Mouse (Mus musculus) midbrain, postnatal 0 days (tissue): ENCODE results near the gene Tmem143. TPM values are rescaled to one million over a fixed set of nuclear protein-coding genes. Genes with fewer than 3 reads are reported as not detected.
A peak's percentile ranks its signal among the peaks of the same experiment; 100 is the strongest.
"Not testable (repeated sequence)": the region's sequence is repeated elsewhere in the genome, so short reads cannot be mapped to it uniquely, and the experiment has no call there.

ENCODE experiments used
- ATAC-seq: fragments of 200-750 bp; cut with Nextera tagmentation; 2 replicates; pipeline ENCODE4 v1.8.0; 2017; ENCODE audit warnings: moderate number of reproducible peaks, mild to moderate bottlenecking, moderate TSS enrichment, moderate library complexity; ENCODE audit not compliant: low FRiP score
- DNase-seq: peaks from one replicate; pipeline ENCODE4 v3.0.0-alpha.2; 2015; ENCODE audit warnings: low spot score
- H3K27ac ChIP-seq: fragments of 300-500 bp; sonication (generic); 2 replicates; pipeline ENCODE4 v1.5.1; 2014; ENCODE audit warnings: low read depth, mild to moderate bottlenecking, low read length, mixed read lengths
- H3K27me3 ChIP-seq: fragments of 300-500 bp; sonication (generic); 2 replicates; pipeline ENCODE4 v1.6.1; 2014; ENCODE audit warnings: low read length, control low read depth, mixed read lengths; ENCODE audit not compliant: insufficient read depth
- H3K36me3 ChIP-seq: fragments of 300-500 bp; sonication (generic); 2 replicates; pipeline ENCODE4 v1.6.1; 2014; ENCODE audit warnings: low read length, control low read depth, mixed read lengths; ENCODE audit not compliant: insufficient read depth
- H3K4me1 ChIP-seq: fragments of 300-500 bp; sonication (generic); 2 replicates; pipeline ENCODE4 v1.6.1; 2014; ENCODE audit warnings: mild to moderate bottlenecking, control low read depth, antibody characterized with exemption, low read length, mixed read lengths; ENCODE audit not compliant: insufficient read depth
- H3K4me2 ChIP-seq: fragments of 300-500 bp; sonication (generic); 2 replicates; pipeline ENCODE4 v1.6.1; 2014; ENCODE audit warnings: low read depth, mild to moderate bottlenecking, low read length, mixed read lengths; ENCODE audit not compliant: poor library complexity, severe bottlenecking
- H3K4me3 ChIP-seq: fragments of 300-500 bp; sonication (generic); 2 replicates; pipeline ENCODE4 v1.5.1; 2014; ENCODE audit warnings: low read depth, mild to moderate bottlenecking, low read length, moderate library complexity
- H3K9ac ChIP-seq: fragments of 300-500 bp; sonication (generic); replicated peaks from 2 replicates; pipeline ENCODE4 v1.6.1; 2014; ENCODE audit warnings: mild to moderate bottlenecking, low read length, moderate library complexity, mixed read lengths; ENCODE audit not compliant: poor library complexity, severe bottlenecking
- H3K9me3 ChIP-seq: fragments of 300-500 bp; sonication (generic); 2 replicates; pipeline ENCODE4 v1.6.1; 2016; ENCODE audit warnings: low read length, control low read depth
- CTCF ChIP-seq: IDR thresholded peaks from 2 replicates; pipeline ENCODE4 v1.5.1; 2016; ENCODE audit warnings: antibody characterized with exemption, mild to moderate bottlenecking
- WGBS: fragments of 180-500 bp; shearing (Covaris S2); extraction: QIAGEN DNeasy Blood & Tissue Kit; methylation state at CpG from one replicate; pipeline ENCODE4 v1.1.7; 2014; 5-methylcytosine and 5-hydroxymethylcytosine counted together
- polyA plus RNA-seq: library from polyadenylated mRNA; unstranded; fragments of >200 nt; fragmentation: Nextera tagmentation; extraction: Ambion mirVana; gene quantifications from 2 replicates; pipeline ENCODE4 v1.2.1, GENCODE M21; 2015
- total RNA-seq: library from RNA; depleted of rRNA; stranded (reverse); fragments of >200 nt; gene quantifications from 2 replicates; pipeline ENCODE4 v1.2.3, GENCODE M21; 2014; rRNA removed

The Tmem143 gene
- total and polyA plus RNA-seq, 2 experiments from 2014 or later: 5.6 to 41.6 TPM

DNA sequence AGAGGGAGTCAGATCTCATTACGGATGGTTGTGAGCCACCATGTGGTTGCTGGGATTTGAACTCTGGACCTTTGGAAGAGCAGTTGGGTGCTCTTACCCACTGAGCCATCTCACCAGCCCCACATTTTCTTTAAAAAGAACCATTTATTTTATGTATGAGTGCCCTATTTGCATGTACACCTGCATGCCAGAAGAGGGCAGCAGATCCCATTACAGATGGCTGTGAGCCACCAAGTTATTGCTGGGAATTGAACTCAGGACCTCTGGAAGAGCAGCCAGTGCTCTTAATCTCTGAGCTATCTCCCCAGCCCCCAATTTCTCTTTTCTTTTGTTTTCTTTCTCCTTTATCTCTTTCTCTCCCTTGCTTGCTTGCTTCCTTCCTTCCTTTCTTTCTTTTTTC, 46.5 kb downstream of the Tmem143 start:
- H3K9me3 ChIP-seq, H3K36me3 ChIP-seq, DNase-seq, H3K4me3 ChIP-seq, H3K4me1 ChIP-seq, ATAC-seq, H3K9ac ChIP-seq, H3K27ac ChIP-seq, H3K27me3 ChIP-seq, H3K4me2 ChIP-seq: not testable (repeated sequence)
- 50% methylated on average over 1 of the region's 1 CpGs for WGBS
- peak; percentile 54 for TF ChIP-seq CTCF

DNA sequence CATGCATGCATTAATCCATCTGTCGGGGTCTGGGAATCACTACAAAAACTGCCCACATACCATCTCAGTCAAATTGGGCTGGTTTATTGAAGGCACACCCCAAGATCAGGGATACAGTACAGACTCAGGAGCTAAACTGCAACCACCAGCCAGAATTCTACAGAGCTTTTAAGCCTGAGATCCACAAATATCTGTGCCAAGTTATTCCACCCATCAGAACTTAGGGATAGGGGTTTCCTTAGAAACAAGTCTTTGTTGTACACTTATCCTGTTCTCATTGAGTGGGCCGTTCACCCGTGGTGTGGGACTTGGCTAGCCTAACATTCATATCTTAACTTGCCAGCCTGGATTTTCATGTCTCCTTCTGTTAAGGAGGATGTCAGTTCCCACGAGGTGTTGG, 52.3 kb downstream of the Tmem143 start:
- no peak overlapping the region for H3K4me3 ChIP-seq
- WGBS: 72% methylated on average over 4 of the region's 4 CpGs

DNA sequence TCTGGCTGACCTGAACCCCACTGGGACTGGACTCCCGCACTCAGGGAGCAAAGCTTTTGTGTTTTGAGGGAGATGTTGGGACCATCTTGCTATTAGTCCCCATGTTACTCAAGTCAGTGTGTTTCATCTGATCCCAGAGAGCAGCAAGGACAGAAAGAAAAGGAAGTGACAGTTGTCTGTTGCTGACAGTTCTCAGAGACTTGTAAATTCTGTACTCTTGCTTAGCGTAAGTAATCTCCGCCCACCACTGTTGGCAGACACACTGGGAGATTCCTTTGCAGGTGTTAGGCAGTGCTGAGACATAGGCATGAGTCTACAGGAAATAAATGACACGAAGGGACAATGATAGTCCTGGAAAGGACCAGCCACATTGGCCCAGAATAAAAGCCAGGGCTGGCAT, 59.9 kb downstream of the Tmem143 start:
- no peaks in the 10 kb centered on the region for H3K4me1 ChIP-seq
- no peak for TF ChIP-seq CTCF
- H3K27me3 ChIP-seq: no peaks in the 10 kb centered on the region
- H3K27ac ChIP-seq: no peak overlapping the region
- no peaks in the 10 kb centered on the region for H3K36me3 ChIP-seq
- no peak overlapping the region for H3K4me2 ChIP-seq
- H3K9ac ChIP-seq: no peak overlapping the region
- H3K9me3 ChIP-seq: no peaks in the 10 kb centered on the region
- no peak overlapping the region for H3K4me3 ChIP-seq
- DNase-seq (no peak), ATAC-seq (no peak)
- WGBS: 68% methylated on average over 4 of the region's 4 CpGs

More for the DNA sequence above, 52.3 kb downstream of the Tmem143 start:
- ATAC-seq: no peak
- Histone ChIP-seq H3K9ac (no peak overlapping the region), H3K9me3 (no peaks in the 10 kb centered on the region), H3K4me2 (no peak overlapping the region), H3K27me3 (no peaks in the 10 kb centered on the region), H3K36me3 (no peaks in the 10 kb centered on the region), H3K27ac (no peak overlapping the region), H3K4me1 (no peaks in the 10 kb centered on the region)
- TF ChIP-seq CTCF: no peak
- no peak for DNase-seq

Other genes starting within 250 kb of the Tmem143 start
- 0.99 TPM in 1 of 2 replicates, not detected in the other for gene Fut2, start 230.5 kb upstream of the Tmem143 start, total RNA-seq
- gene Fut2, start 230.5 kb upstream of the Tmem143 start, polyA plus RNA-seq: 0.27 and 0.29 TPM in 2 replicates
- 1.3 and 1.4 TPM in 2 replicates for gene Ntn5, start 212.9 kb upstream of the Tmem143 start, total RNA-seq
- gene Ntn5, start 212.9 kb upstream of the Tmem143 start, polyA plus RNA-seq: 0.37 and 0.73 TPM in 2 replicates
- 0.28 and 1.0 TPM in 2 replicates for gene Sec1, start 202.5 kb upstream of the Tmem143 start, total RNA-seq
- gene Sec1, start 202.5 kb upstream of the Tmem143 start, polyA plus RNA-seq: 0.37 and 0.79 TPM in 2 replicates
- 118 and 130 TPM in 2 replicates for gene Car11, start 197.1 kb upstream of the Tmem143 start, total RNA-seq
- 107 and 114 TPM in 2 replicates for gene Car11, start 197.1 kb upstream of the Tmem143 start, polyA plus RNA-seq
- gene Dbp, start 191.9 kb upstream of the Tmem143 start, total RNA-seq: 8.4 and 9.6 TPM in 2 replicates
- 4.6 and 4.8 TPM in 2 replicates for gene Dbp, start 191.9 kb upstream of the Tmem143 start, polyA plus RNA-seq
- gene Rpl18, start 181.5 kb upstream of the Tmem143 start, total RNA-seq: 801 and 989 TPM in 2 replicates
- gene Rpl18, start 181.5 kb upstream of the Tmem143 start, polyA plus RNA-seq: 473 and 492 TPM in 2 replicates
- 22.4 and 23.5 TPM in 2 replicates for gene Sphk2, start 178.9 kb upstream of the Tmem143 start, total RNA-seq
- 15.8 and 18.1 TPM in 2 replicates for gene Sphk2, start 178.9 kb upstream of the Tmem143 start, polyA plus RNA-seq
- gene Fam83e, start 175.7 kb upstream of the Tmem143 start, total RNA-seq: 0.14 TPM in 1 of 2 replicates, not detected in the other
- 0.16 and 0.25 TPM in 2 replicates for gene Fam83e, start 175.7 kb upstream of the Tmem143 start, polyA plus RNA-seq
- gene Spaca4, start 171.1 kb upstream of the Tmem143 start, total RNA-seq: not detected in 2 replicates
- gene Spaca4, start 171.1 kb upstream of the Tmem143 start, polyA plus RNA-seq: not detected in 2 replicates
- gene Lmtk3, start 113.2 kb upstream of the Tmem143 start, total RNA-seq: 170 and 172 TPM in 2 replicates
- 13.7 and 19.1 TPM in 2 replicates for gene Lmtk3, start 113.2 kb upstream of the Tmem143 start, polyA plus RNA-seq
- 5.0 and 5.1 TPM in 2 replicates for gene Sult2b1, start 112.3 kb upstream of the Tmem143 start, total RNA-seq
- 5.6 and 6.1 TPM in 2 replicates for gene Sult2b1, start 112.3 kb upstream of the Tmem143 start, polyA plus RNA-seq
- 210 and 223 TPM in 2 replicates for gene Cyth2, start 82.4 kb upstream of the Tmem143 start, total RNA-seq
- 219 and 236 TPM in 2 replicates for gene Cyth2, start 82.4 kb upstream of the Tmem143 start, polyA plus RNA-seq
- 0.71 and 2.1 TPM in 2 replicates for gene Kcnj14, start 72.2 kb upstream of the Tmem143 start, total RNA-seq
- gene Kcnj14, start 72.2 kb upstream of the Tmem143 start, polyA plus RNA-seq: 1.5 TPM in 2 replicates
- 31.3 and 34.2 TPM in 2 replicates for gene Grwd1, start 66.0 kb upstream of the Tmem143 start, total RNA-seq
- 48.7 and 52.9 TPM in 2 replicates for gene Grwd1, start 66.0 kb upstream of the Tmem143 start, polyA plus RNA-seq
- 170 and 207 TPM in 2 replicates for gene Kdelr1, start 24.2 kb upstream of the Tmem143 start, total RNA-seq
- 52.0 and 54.8 TPM in 2 replicates for gene Kdelr1, start 24.2 kb upstream of the Tmem143 start, polyA plus RNA-seq
- 51.6 and 51.7 TPM in 2 replicates for gene Grin2d, start 18.6 kb upstream of the Tmem143 start, total RNA-seq
- gene Grin2d, start 18.6 kb upstream of the Tmem143 start, polyA plus RNA-seq: 5.4 and 6.6 TPM in 2 replicates
- gene Syngr4, start 227 bp upstream of the Tmem143 start, total RNA-seq: 0.38 TPM in 1 of 2 replicates, not detected in the other
- 0.25 and 0.30 TPM in 2 replicates for gene Syngr4, start 227 bp upstream of the Tmem143 start, polyA plus RNA-seq
- gene Emp3, start 24.5 kb downstream of the Tmem143 start, total RNA-seq: 12.8 and 17.0 TPM in 2 replicates
- 36.4 and 38.5 TPM in 2 replicates for gene Emp3, start 24.5 kb downstream of the Tmem143 start, polyA plus RNA-seq
- 4.2 and 7.2 TPM in 2 replicates for gene Ccdc114, start 27.1 kb downstream of the Tmem143 start, total RNA-seq
- 4.3 and 5.8 TPM in 2 replicates for gene Ccdc114, start 27.1 kb downstream of the Tmem143 start, polyA plus RNA-seq
- 1.3 and 2.1 TPM in 2 replicates for gene Abcc6, start 133.4 kb downstream of the Tmem143 start, total RNA-seq
- 0.43 and 0.89 TPM in 2 replicates for gene Abcc6, start 133.4 kb downstream of the Tmem143 start, polyA plus RNA-seq
- gene Nomo1, start 136.8 kb downstream of the Tmem143 start, total RNA-seq: 44.2 and 56.3 TPM in 2 replicates
- 35.8 and 38.7 TPM in 2 replicates for gene Nomo1, start 136.8 kb downstream of the Tmem143 start, polyA plus RNA-seq
- 14.4 and 26.2 TPM in 2 replicates for gene Kcnj11, start 203.8 kb downstream of the Tmem143 start, total RNA-seq
- 2.7 and 2.9 TPM in 2 replicates for gene Kcnj11, start 203.8 kb downstream of the Tmem143 start, polyA plus RNA-seq